Mouse (Mus musculus) 416B (cell line): ENCODE data around the gene Cactin.

Source experiments
- DNase-seq: peaks from one replicate; pipeline ENCODE4 v3.0.0; 2011; ENCODE audit warnings: low read depth

Gene Cactin

GRCm38 (mm10) chr10:81319741-81320549, 958 bp upstream of the Cactin start:
- no peak for DNase-seq

GRCm38 (mm10) chr10:81321436-81321835, 533 bp downstream of the Cactin start:
- DNase-seq, result no peak

DNA sequence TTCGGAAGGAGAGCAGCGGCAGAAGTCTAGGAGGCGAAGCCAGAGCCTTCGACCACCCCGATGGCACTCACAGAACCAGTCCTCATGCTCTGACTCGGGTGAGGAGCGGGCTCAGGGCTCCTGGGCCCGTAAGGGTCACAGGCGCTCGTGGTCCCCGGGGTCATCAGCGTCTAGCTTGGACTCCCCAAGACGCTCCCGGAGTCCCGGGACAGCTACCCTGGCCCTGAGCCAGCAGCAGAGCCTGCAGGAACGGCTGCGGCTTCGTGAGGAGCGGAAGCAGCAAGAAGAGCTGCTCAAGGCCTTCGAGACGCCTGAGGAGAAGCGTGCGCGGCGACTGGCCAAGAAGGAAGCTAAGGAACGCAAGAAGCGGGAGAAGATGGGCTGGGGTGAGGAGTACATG, 1.5 kb downstream of the Cactin start:
- no peak for DNase-seq

- DNase-seq, result no peak
Measured at GRCm38 (mm10) chr10:81323141-81323775, 2.4 kb downstream of the Cactin start.

DNA sequence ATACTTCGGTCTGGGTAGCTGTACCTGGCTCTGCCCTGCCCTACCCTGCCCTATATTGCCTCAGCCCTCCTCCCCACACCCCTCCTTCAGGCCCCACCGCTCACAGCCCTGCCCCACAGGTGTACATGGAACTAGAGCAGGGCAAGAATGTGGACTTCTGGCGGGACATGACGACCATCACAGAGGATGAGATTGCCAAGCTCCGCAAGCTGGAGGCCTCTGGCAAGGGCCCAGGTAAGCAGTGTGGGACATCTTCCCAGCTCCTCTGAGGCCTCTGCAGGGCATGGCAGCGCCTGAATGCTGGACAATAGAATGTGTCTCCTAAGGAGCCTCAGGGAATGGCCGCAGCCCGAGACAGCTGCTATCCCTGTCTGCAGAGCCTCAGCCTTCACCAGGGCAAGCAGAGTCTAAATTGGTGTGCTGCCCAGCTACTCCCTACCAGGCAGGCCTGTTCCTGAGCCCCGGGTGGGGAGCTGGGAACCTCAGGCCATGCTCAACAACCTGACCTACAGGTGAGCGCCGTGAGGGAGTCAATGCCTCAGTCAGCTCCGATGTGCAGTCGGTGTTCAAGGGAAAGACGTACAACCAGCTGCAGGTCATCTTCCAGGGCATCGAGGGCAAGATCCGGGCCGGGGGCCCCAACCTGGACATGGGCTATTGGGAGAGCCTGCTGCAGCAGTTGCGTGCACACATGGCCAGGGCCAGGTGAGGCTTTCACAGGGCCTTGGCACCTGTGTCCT, 3.1 kb downstream of the Cactin start:
- no peak for DNase-seq

GRCm38 (mm10) chr10:81325176-81325575, 4.3 kb downstream of the Cactin start:
- DNase-seq, result no peak

- DNase-seq, result no peak
Measured at GRCm38 (mm10) chr10:81325781-81326180, 4.9 kb downstream of the Cactin start.

- DNase-seq, result peak; percentile 87
Measured at GRCm38 (mm10) chr10:81326858-81327257, 6.0 kb downstream of the Cactin start.

DNA sequence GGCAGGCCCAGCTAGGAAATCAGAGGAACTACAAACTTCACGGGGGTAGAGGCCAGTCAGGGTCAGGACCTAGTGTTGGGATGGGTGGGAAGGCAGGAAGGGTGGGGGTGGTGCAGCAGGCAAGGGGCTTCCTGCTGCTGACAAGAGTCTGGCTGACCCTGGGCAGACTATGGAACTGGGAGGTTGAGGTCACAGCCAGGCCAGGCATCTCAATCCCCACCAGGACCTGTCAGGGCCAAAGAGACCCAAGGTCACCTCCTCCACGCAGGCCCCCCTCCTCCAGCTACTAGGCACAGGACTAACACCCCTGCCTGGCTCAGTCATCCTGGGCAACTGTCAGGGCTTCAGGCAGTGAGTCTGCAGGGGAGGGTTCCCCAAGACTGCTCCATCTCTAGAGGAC, 7.1 kb downstream of the Cactin start:
- DNase-seq, result no peak

GRCm38 (mm10) chr10:81328386-81328785, 7.5 kb downstream of the Cactin start, which contains the start of gene Tbxa2r:
Gene Tbxa2r, plus strand, starts transcription at chr10:81328731.
- DNase-seq, result no peak

GRCm38 (mm10) chr10:81329194-81329975, 8.5 kb downstream of the Cactin start:
- no peak for DNase-seq

- DNase-seq, result no peak
Measured at GRCm38 (mm10) chr10:81330007-81330406, 9.1 kb downstream of the Cactin start.

DNA sequence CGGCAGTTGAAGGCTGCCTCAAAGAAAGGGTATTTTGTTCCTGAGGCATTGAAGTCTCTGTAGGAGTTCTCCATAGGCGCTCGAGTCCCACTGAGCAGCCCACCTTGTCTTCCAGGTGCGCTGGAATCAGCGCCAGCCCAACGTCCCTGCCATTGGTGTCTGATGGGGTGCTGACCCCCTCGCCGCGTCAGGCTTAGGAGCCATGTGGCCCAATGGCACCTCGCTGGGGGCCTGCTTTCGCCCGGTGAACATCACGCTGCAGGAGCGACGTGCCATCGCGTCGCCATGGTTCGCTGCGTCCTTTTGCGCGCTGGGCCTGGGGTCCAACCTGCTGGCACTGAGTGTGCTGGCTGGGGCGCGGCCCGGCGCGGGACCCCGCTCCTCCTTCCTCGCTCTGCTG, 11.4 kb downstream of the Cactin start:
- DNase-seq, result no peak

- DNase-seq, result no peak
Measured at GRCm38 (mm10) chr10:81334324-81334723, 13.4 kb downstream of the Cactin start.

DNA sequence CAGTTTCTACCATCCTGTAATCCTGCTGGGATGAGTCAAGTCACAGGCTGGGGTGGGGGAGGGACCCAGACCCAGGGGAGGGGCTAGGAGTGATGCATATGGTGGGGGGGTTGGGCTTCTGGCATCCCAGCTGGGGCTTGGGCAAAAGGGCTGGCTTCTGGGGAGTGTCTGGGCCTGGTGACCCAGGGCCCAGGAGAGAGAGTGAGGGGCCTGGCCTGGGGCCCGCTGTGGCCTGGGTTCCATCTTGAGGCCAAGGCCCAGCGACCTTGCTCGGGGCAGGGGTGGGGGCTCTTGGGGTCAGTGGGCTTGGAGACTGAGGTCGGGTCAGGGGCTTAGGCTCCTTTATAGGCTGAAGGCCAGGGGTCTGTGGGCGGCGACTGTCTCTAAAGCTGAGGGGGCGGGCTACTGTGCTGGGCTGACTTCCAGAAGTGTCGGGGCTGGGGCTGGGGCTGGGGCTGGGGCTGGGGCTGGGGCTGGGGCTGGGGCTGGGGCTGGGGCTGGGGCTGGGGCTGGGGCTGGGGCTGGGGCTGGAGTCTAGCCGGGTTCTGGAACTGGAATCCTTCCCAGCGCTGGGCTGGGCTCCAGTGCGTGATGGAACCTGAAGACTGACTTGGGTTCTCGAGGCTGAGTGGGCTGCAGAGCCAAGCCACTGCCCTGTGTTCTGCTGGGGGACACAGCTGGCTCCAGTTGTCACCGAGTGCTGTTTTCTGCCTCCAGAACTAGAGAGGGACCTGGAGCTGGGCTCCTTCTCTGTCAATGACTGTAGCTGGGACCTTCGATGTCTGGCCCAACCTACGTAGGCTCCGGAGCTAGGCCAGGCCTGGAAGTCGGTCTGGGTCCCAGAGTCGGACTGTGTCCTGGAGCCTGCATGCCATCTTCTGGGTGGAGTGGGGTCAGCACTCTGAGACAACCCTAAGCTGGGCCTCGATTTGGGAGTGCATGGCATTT, 14.8 kb downstream of the Cactin start:
- no peak for DNase-seq

GRCm38 (mm10) chr10:81336558-81336957, 15.7 kb downstream of the Cactin start:
- DNase-seq, result no peak

GRCm38 (mm10) chr10:81340551-81341332, 19.8 kb downstream of the Cactin start:
- peak; percentile 72 for DNase-seq

- DNase-seq, result peak; percentile 74
Measured at GRCm38 (mm10) chr10:81341333-81341949, 20.5 kb downstream of the Cactin start.

DNA sequence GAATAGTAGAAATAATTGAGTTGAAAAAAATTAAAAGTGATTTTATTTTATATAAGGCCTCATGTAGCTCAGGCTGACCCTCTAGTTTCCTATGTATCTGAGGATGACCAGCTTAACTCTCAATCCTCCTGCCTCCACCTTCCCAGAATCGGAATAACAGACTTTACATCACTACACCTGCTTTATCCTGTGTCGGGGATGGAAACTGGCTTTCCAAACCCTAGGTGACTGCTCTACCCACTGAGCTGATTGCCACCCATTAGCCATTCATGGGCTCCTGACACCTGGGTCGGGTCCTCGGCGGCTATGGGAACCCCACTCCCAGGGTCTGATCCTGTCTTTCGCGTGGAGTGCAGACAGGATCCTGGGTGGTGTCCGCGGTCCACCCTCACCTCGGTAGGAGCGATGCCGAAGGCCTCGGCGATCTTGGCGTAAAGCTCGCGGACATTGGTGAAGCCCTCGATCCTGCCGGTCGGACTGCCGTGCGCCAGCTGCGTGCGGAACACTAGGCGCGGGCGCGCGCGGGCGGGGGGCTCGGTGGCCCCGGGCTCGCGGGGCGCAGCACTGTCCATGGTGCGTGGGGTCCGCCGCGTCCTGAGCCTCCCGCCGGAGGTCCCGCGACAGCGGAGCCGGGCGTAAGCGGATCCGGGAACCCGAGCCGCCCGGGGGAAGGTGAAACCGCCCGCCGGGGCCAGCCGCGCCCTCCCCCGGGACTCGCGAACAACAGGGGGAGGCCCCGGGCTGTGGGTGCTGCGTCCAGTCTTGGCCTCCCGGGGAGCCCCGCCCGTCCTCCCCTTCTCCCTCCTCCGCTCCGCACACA, 22.0 kb downstream of the Cactin start, which contains the start of gene Gipc3:
Gipc3 (minus strand) TSS at position 581 of the 820 bp plus-strand sequence.
- DNase-seq, result no peak
